Mouse (Mus musculus) colon, adult 2 months (tissue): ENCODE measurements around the gene Acp2. TPM values are rescaled to one million over a fixed set of nuclear protein-coding genes. Genes with fewer than 3 reads are reported as not detected.

Experiments used
- polyA plus RNA-seq: library from polyadenylated mRNA; depleted of rRNA; stranded (reverse); fragments of >200 nt; gene quantifications from 2 replicates; pipeline ENCODE4 v1.2.3, GENCODE M21; 2012; rRNA removed

Acp2 gene
- polyA plus RNA-seq, result 21.2 and 23.3 TPM in 2 replicates

DNA sequence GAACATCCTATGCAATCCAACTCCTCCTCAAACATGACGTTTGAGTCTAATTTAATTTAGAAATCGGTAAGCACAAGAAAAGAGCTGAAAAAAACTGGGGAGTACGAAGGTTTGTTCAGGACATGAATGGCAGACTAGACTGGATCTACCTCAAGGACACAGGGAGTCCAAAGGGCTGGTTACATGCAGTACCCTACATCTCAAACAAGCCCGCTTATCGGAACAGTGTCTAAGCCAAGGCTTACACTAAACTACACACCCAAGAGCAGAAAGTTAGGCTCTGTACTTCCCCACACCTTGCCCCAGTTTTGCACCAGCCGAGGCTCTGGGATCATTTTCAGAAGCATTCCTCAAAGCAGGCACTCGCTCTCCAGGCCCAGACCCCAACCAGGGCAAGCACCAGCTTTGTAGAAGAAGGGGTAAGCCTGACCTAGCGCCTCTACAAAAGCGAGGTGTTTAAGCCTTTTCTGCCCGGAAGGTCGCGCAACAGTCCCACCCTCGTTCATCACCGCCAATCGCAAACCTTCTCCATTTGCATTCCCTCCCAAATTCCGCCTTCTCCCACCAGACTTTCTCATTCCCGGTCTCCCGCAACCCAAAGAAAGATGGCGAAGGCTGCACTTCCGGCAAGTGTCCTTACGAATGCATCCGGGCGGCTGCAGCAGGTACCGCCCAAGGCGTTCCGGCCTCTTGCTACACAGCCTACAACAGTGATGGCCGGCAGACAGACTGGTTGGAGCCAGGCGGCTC is at the start of gene Acp2, which contains the start of gene Nr1h3:
Acp2 (plus strand) TSS at position 664 of the 750 bp plus-strand sequence.
Nr1h3 (minus strand) TSS at position 613 of the 750 bp plus-strand sequence.

DNA sequence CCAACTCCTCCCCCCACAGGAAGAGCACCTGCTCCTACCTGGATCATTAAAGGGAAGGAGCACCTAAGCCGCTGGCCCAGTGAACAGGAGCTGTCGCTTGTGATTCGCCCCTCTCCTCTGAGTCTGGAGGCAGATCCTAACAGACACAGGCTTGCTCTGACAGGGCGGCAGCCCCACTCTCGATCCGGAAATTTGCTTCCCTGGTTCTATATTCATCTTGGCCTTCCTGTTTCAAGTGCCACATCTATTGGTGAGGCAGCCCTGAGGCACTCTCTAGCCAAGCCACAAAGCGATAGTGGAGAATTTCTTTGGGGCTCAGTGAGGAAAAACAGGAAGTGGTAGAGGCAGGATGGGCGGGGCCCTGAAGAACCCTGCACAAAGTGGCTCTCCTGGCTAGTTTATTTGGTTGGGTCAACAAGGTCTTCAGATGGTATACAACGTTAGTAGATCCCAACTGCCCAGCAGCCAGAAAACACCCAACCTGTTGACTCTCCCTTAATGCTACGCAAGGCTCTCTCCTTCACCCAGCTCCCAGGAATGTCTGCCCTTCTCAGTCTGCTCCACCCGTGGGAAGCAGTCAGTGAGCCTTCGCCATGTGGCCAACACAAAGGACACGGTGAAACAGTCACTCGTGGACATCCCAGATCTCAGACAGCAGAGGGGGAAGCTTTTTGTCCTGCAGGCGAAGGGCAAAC is 18.8 kb upstream of the Acp2 start, which contains the start of gene Madd:
Madd (minus strand) TSS at position 127 of the 695 bp plus-strand sequence.

GRCm38 (mm10) chr2:91236601-91237510 is 34.2 kb downstream of the Acp2 start, which contains the start of gene Ddb2:
Ddb2 (minus strand) TSS chr2:91236982.

DNA sequence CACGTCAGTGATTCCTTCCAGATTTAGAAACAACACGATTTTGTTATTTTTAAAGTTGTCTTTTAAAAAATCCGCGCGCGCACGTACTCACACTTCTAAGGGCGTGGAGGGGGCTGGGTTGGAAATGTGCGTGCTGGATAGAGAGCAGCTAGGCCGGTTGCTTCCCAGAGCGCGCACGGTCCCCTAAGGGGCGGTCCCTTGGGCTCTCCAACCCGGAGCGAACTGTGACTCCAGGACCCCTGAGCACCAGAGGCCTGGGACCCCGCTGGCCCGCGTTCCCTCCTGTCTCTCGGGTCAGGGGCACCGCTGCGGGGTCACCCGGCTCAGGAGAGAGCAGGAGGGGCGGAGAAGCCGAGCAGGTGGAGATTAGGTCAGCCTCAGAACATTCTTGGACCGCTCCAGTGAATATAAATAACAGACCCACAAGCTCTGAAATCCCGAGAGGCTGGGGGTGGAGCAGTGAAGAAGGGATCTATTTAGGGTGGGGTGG is 53.0 kb downstream of the Acp2 start, which contains the start of gene Pacsin3:
Pacsin3 (plus strand) TSS at position 294 of the 490 bp plus-strand sequence.

Other genes starting within 250 kb of the Acp2 start
- 0.41 and 0.86 TPM in 2 replicates for gene Rapsn, start 167.3 kb upstream of the Acp2 start, polyA plus RNA-seq
- gene Psmc3, start 148.9 kb upstream of the Acp2 start, polyA plus RNA-seq, result 59.8 and 61.7 TPM in 2 replicates
- gene Slc39a13, start 132.5 kb upstream of the Acp2 start, polyA plus RNA-seq, result 46.1 TPM in 2 replicates
- gene Spi1, start 120.5 kb upstream of the Acp2 start, polyA plus RNA-seq, result 15.6 and 22.3 TPM in 2 replicates
- gene Mybpc3, start 84.7 kb upstream of the Acp2 start, polyA plus RNA-seq, result 0.02 TPM in 1 of 2 replicates, not detected in the other
- 16.8 and 17.6 TPM in 2 replicates for gene Madd, start 19.0 kb upstream of the Acp2 start, polyA plus RNA-seq
- 28.8 and 38.4 TPM in 2 replicates for gene Nr1h3, start 51 bp upstream of the Acp2 start, polyA plus RNA-seq
- gene Ddb2, start 34.1 kb downstream of the Acp2 start, polyA plus RNA-seq, result 8.8 and 10.1 TPM in 2 replicates
- 15.4 and 18.1 TPM in 2 replicates for gene Pacsin3, start 53.1 kb downstream of the Acp2 start, polyA plus RNA-seq
- 27.0 and 34.0 TPM in 2 replicates for gene Arfgap2, start 62.1 kb downstream of the Acp2 start, polyA plus RNA-seq
- 6.9 and 10.0 TPM in 2 replicates for gene 1110051M20Rik, start 241.8 kb downstream of the Acp2 start, polyA plus RNA-seq